Mouse (Mus musculus): Measurements from ENCODE around the gene Insr. TPM values are rescaled to one million over a fixed set of nuclear protein-coding genes. Genes with fewer than 3 reads are reported as not detected.
"Not testable (repeated sequence)": the region's sequence is repeated elsewhere in the genome, so short reads cannot be mapped to it uniquely, and the experiment has no call there.

Insr gene
- total RNA-seq, 1 experiment from 2014 or later: 14.8 TPM

- no peak for ATAC-seq (replicated peaks; ENCODE audit: low read depth, poor library complexity, severe bottlenecking)
These were observed 70.1 kb downstream of the Insr start for GRCm38 (mm10) chr8:3209268-3209667.

DNA sequence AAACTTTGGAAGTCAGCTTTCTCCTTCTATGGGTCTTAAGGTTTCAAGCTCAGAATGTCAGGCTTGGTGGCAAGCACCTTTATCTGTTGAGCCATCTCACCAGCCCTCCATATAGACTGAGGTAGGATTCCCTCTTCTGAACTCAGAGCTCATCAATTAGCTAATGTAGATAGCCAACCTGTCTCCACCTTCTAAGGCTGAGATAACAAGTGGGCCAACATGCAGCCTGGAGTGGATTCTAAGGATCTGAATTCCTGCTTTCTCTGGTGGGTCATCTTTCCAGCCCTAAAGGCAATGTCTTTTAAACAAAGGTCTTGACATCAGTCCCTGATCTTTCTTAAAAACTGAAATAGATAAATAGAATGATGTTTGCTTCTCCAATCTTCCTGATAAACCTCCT, 70.7 kb downstream of the Insr start:
- ATAC-seq (replicated peaks; ENCODE audit: low read depth, poor library complexity, severe bottlenecking): no peak

DNA sequence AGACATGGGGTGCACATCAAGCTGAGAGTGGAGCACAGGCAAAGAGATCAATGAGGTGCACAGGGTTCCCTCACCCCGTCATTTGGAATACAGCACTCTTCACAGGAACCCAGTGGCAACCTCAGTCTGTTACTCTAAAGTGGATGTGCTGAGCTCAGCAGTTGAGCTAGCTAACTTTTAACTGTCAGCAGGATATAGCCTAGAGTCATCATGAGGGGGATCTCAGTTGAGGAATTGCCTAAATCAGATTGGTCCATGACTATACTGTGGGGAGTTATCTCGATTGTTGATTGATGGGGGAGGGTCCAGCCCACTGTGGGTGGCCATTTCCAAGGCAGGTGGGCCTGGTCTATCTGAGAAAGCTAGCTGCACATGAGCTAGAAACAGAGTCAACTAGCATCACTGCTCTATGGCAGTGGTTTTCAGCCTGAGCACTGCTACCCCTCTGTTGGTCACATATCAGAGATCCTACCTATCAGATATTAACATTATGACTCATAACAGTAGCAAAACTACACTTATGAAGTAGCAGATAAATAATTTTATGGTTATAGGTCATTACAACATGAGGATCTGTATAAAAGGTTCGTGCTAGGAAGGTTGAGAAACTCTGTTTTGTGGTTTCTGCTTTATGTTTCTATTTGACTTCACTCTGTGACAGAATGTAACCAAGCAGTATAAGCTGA, 74.5 kb downstream of the Insr start:
- ATAC-seq (replicated peaks; ENCODE audit: low read depth, poor library complexity, severe bottlenecking): no peak

- ATAC-seq (replicated peaks; ENCODE audit: low read depth, poor library complexity, severe bottlenecking): no peak
These were observed 76.6 kb downstream of the Insr start for GRCm38 (mm10) chr8:3202792-3203191.

GRCm38 (mm10) chr8:3194297-3194696, 85.1 kb downstream of the Insr start:
- ATAC-seq (replicated peaks; ENCODE audit: low read depth, poor library complexity, severe bottlenecking): not testable (repeated sequence)

GRCm38 (mm10) chr8:3191006-3191405, 88.4 kb downstream of the Insr start:
- no peak for ATAC-seq (replicated peaks; ENCODE audit: low read depth, poor library complexity, severe bottlenecking)

DNA sequence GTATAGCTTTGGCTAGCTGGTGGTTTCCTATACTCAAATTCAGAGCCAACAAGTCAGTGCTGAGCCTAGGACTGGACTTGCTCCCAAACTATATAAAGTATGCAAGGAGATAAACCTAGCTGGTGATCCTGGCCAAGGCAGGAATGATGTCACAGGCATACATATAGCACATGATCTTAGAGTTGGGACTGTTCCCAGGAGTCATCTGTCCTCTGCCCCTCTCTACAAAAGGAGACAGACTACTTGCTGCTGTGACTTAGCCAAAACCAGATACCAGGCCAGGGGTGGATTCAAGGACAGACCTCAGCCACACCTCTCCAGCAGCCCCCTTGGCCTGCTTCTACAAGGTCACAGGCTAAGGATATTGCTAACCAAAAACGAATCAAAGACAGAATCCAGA, 92.0 kb downstream of the Insr start:
- no peak for ATAC-seq (replicated peaks; ENCODE audit: low read depth, poor library complexity, severe bottlenecking)

DNA sequence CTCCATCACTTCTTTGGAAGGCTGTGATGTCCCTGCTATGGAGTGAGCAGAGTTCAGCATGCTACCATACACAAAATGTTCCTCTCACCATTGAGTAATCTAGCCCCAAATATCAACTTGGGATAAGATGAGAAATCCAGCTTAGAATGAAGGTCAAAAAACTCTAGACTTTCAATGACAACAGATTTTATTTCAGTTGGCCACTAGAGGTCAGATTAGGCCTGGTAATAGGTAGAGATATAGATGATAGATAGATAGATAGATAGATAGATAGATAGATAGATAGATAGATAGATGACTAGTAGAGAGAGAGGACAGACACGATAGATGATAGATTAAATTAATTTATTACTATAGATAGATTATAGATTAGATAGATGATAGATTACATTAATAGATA, 99.5 kb downstream of the Insr start:
- 0 out of 2 replicates have a peak, but pooled peaks have one; percentile 29 for ATAC-seq (replicated peaks; ENCODE audit: low read depth, poor library complexity, severe bottlenecking)

DNA sequence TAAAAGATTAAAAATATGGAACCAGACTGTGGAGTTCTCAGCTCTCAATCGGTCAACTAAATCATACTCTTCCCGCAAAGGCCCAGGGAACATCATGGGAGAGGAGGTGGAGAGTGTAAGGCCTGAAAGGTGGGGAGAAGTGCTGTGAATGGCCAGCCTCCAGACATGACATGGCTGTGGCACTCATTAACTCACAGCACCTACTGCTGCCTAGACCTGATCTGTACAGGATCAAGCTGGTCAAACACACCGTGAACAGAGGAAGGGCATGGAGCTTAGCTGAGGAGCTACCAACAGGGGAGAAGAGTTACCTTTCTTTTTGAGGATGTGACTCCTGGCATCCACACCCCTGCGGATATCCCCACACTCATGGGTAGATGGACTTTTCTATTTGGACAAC, 102.0 kb downstream of the Insr start:
- no peak for ATAC-seq (replicated peaks; ENCODE audit: low read depth, poor library complexity, severe bottlenecking)

- no peak for ATAC-seq (replicated peaks; ENCODE audit: low read depth, poor library complexity, severe bottlenecking)
These were observed 107.2 kb downstream of the Insr start for GRCm38 (mm10) chr8:3172246-3172645.

DNA sequence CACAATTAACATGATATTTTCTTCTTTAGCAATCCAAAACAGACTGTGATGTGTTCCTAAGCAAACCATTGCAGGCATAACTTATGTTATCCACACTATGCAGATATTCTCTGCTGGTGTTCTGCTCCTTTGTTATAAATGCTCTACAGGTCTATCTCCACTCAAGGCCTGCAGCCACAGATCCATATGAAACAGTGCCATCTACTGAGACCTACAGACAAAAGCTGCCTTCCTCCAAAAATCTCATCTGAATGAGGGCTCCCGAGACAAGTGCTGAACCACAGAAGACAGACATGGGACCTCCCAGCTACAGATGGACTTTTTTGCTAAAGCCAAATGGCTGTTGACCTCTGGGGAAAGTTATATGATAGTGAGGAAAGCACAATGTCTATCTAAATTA, 132.9 kb downstream of the Insr start:
- no peak for ATAC-seq (replicated peaks; ENCODE audit: low read depth, poor library complexity, severe bottlenecking)

DNA sequence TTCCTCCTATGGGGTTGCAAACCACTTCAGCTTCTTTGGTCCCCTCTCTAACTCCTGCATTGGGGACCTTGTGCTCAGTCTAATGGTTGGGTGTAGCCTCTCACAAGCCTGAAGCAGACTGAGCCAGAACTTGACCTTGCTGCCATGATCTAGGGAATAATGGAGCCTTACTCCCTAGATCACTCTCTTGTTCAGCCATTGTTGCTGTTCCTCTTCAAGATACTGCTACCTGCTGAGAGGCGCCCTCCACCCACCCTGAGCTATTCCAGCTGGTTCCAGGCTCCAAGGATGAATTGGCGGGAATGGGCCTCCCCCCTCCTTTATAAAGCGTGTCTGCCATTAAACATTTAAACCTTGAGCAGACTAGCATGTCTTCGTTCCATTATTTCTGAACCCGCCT, 179.0 kb downstream of the Insr start:
- not testable (repeated sequence) for ATAC-seq (replicated peaks; ENCODE audit: low read depth, poor library complexity, severe bottlenecking)

Other genes with a start within 250 kb of the Insr start
- gene A430078G23Rik, start 73.8 kb upstream of the Insr start, total RNA-seq (2017): 22.7 and 25.9 TPM in 2 replicates
- gene Arhgef18, start 113.4 kb upstream of the Insr start, total RNA-seq (2017): 26.5 and 30.3 TPM in 2 replicates
- gene Pex11g, start 188.1 kb upstream of the Insr start, total RNA-seq (2017): 1.3 and 1.4 TPM in 2 replicates
- gene Tex45, start 191.2 kb upstream of the Insr start, total RNA-seq (2017): not detected in 2 replicates
- gene Zfp358, start 213.5 kb upstream of the Insr start, total RNA-seq (2017): 6.2 and 8.3 TPM in 2 replicates
- gene Mcoln1, start 220.8 kb upstream of the Insr start, total RNA-seq (2017): 26.1 and 28.9 TPM in 2 replicates
- 16.1 and 21.8 TPM in 2 replicates for gene Pnpla6, start 235.8 kb upstream of the Insr start, total RNA-seq (2017)